Mouse (Mus musculus): ENCODE results near the gene Lrfn2. TPM values are rescaled to one million over a fixed set of nuclear protein-coding genes. Genes with fewer than 3 reads are reported as not detected.

Gene Lrfn2
- total RNA-seq, 2 experiments from 2014 or later: not detected

DNA sequence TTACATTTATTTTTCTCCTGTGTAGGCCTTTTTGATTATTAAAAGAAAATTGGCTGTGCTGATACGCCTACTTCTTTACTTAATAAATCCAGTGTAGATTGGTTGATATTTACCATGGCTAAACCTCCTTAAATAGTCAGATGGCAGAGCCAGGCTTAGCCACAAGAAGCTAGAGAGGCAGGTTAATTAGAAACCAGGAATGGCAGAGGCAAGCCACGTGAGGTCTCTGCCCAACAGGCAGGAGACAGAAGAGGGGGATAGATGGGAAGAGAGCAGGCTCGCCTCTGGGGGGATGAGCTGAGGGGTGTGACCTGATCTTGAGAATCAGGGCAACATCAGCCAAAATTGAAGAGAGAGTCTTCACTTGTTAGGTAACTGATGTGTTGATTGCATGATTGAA, 30.5 kb downstream of the Lrfn2 start:
- ATAC-seq (replicated peaks; ENCODE audit: low FRiP score, poor library complexity, severe bottlenecking): no peak

DNA sequence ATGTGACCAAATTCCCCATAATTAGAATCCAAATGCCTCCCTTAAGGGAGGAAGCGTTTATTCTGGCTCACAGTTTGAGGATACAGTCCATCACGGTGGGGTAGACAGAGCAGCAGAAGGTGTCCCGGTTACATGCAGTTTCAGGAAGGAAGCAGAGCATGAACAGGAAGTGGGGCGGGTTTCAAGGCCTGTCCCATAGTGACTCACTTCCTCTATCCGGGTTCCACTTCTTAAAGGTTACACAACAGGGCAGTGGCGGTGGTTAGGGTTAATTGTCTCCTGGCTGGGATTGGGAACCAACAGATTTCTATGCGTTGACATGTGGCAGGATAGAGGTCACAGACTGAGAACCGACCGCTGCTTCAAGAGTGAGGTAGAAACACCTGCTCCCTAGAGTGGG, 31.6 kb downstream of the Lrfn2 start:
- ATAC-seq (replicated peaks; ENCODE audit: low FRiP score, poor library complexity, severe bottlenecking): no peak

DNA sequence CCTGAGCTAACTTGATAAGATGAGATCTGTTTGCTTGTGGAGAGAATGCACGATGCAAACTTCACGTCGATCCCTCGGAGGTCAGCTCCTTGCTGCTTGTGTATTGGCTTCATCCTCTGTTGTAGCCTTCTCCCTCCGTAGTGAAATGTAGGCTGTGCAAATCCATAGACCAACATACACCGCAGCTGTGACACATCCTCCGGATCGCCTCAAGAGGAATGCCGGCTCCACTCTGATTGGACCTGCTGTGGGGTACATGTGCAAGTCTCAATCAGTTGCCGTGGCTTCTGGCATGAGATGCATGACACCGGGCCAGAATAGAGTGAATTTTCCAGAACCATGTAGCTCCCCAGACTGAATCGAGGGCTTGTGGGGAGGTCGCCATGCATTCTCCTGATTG, 36.1 kb downstream of the Lrfn2 start:
- no peak for ATAC-seq (replicated peaks; ENCODE audit: low FRiP score, poor library complexity, severe bottlenecking)

DNA sequence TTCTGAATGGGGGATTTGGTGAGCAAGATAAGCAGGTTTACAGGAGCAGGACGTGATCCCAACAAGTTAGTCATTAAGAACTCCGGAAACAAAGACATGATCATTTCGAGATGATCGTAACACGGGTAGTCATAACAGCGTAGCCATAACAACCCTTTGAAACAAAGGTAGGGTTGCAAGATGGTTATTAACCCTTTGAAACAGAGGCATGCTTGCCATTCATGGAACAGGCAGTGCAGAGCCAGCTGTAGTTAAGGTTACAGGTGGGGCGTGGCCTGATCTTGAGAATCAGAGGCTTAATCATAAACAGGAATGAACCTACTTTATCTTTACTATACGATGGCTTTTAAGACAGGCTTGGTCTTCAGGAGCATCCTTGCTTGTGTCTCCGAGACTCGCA, 39.1 kb downstream of the Lrfn2 start:
- no peak for ATAC-seq (replicated peaks; ENCODE audit: low FRiP score, poor library complexity, severe bottlenecking)

DNA sequence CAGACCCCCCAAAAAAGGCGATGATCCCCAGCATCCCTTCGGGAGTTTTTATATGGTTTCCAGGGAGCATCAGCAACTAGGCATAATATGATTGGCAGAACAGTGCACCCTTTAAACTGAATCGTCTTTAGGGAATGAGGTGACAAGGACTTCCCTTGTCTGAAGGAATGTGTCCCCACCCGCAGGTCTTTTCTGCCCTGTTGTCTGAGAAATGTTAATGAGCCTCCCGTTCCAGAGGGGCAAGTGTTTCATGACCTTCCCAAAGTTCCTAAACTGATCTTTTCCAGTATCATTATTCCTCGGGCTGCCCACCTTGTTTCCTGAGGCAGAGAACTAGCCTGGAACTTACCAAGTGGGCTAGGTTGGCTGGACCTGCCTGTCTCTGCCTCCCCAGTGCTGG, 40.7 kb downstream of the Lrfn2 start:
- ATAC-seq (replicated peaks; ENCODE audit: low FRiP score, poor library complexity, severe bottlenecking): no peak

DNA sequence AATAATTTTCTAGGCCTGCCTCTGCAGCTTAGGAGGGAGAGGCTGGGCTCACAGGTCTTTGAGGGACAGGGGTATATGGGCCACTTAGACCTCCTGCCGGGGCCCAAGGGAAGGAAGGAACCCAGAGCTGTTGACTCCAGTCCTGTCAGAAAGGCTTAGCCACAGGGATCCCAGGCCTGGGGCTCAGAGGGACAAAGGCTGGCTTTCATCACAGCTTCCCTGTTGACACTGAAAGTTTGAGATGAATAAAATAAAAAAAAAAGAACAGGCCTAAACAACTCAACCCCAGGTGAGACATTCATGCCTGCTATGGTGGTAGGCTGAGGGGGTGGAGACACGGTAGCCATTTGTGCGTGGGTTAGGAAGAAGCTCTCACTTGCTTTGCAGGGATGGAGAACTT, 41.2 kb downstream of the Lrfn2 start:
- no peak for ATAC-seq (replicated peaks; ENCODE audit: low FRiP score, poor library complexity, severe bottlenecking)

DNA sequence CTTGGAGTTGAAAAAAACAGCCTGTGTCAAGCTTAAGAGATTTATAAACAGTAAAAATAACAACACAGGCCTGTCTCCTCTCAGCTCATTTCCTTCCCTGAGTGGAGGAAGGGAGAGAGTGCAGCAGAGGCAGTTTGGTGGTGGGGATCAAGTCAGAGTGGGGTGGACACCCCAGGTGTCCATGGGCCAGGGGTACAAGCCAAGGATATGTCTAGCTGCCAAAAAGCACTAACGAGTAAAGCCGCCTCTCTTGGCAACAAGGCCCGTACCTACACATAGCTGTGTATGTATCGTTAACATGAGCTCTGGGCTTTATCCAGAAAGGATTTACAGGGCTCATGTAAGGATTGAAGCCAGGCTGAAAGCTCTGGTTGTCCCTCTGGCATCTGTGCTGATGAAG, 42.9 kb downstream of the Lrfn2 start:
- ATAC-seq (replicated peaks; ENCODE audit: low FRiP score, poor library complexity, severe bottlenecking): no peak

DNA sequence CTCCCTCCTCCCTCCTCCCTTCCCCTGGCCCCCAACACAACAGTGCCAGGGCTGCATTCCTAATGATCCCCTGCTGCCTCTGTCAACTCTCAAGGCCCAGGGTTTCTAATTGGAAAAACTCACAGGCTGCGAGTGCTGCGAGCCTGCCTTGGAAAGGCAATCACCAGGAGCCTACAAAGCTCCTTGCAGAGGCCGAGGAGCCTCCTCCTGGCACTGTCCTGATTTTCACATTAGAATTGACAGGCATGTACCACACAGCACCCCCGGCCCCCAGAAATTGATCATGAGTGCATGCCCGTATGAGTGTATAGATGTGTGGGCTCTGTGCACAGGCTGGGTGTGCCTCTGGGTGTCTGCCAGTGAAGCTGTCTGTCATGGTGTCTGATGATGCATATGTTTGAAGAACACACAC, 44.4 kb downstream of the Lrfn2 start:
- ATAC-seq (replicated peaks; ENCODE audit: low FRiP score, poor library complexity, severe bottlenecking): no peak

DNA sequence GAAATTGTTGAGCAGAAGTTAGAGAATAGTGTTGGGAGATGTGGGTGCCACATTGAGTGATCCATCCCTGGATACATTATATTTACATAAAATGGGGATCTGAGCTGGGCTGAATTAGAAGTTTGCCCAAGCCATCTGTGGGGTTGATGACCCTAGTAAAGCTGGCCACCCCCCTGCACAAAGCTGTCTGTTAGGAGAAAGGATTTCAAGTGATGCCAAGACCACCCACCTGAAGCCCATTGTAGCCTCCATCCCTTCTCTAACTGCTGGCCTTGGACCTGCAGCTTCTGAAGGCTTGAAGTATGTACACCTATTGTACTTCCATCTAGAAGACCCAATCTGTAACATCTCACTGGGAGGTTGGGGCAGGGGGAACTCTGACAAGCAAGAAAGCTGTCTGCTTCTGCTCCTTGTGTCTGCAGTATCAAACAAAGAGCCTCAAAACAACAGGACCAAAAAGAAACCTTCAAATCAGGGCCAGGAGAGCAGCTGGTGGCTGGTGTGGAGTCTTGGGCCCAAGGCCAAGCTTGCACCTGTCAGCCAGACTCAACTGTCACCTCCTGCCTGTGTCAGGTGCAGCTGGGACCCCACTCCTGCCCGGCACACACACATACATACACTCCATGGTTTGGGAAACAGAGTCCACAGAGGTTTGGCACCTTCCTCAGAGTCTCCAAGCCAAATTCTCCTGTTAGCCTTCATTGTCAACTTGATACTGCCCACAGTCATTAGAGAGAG, 63.2 kb downstream of the Lrfn2 start:
- no peak for ATAC-seq (replicated peaks; ENCODE audit: low FRiP score, poor library complexity, severe bottlenecking)

DNA sequence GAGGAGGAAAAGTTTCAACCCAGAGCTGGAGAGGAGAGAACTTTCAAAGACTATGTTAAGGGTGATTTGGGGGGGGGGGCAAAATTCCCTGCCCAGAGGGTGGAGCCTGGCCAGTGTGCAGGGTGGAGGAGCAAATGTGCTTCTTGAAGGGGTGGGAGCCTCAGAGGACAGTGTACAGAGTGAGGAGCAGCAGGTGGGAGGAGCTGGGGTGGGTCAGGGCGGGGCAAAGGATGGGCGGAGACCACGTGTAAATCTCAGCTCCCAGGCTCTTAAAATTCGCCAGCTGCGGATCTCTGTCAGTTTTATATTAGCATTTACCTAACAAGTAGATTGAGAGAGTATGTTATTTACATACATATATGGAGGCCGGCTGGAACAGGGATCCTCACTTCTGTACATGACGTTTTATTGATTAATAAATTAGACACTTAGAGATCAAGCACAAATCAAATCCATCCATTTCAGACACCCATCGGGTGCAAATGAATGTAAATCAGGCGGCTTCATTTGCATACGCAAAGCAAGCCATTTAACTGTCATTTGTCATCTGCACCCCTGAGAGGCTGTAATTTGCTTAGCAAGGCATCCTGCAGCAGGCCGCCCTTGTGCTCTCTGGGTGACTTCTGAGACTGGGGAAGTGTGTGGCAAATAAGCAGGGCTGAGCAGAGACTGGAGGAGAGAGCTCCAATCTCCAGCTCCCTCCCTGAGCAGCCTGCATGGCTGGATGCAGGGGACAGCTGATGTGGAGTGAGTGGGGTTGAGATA, 67.5 kb downstream of the Lrfn2 start:
- ATAC-seq (replicated peaks; ENCODE audit: low FRiP score, poor library complexity, severe bottlenecking): no peak

DNA sequence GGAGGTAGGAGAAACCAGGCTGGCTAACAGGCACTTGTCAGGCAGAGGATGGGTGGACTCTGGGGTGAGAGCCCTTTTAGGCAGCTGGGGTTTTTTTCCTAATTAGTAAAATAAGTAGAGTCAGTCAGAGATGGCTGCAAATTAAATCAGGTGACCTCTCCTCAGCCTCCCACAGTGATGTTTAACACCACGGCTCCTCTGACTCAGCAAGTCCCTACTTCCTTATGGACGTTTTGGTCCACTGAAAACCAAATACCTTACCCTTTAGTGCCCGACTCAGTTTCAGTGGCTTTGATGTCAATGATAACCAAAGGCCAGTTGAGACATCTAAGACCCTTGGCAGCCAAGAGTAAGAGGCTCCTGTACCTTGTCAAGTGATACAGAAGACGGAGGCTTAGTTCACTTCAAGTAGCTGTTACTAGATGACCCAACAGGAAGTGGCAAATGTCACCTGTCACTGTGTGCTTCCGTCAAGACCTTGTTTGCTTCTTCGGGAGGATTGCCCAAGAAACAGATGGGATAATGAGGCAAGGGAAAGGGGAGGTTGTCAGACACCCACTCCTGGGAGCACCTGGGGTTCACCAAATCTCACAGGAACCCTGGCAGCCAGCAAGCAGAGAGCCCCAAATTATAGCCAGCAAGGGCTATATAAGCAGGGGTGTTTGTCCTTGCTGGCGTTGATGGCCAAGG, 77.3 kb downstream of the Lrfn2 start:
- no peak for ATAC-seq (replicated peaks; ENCODE audit: low FRiP score, poor library complexity, severe bottlenecking)

DNA sequence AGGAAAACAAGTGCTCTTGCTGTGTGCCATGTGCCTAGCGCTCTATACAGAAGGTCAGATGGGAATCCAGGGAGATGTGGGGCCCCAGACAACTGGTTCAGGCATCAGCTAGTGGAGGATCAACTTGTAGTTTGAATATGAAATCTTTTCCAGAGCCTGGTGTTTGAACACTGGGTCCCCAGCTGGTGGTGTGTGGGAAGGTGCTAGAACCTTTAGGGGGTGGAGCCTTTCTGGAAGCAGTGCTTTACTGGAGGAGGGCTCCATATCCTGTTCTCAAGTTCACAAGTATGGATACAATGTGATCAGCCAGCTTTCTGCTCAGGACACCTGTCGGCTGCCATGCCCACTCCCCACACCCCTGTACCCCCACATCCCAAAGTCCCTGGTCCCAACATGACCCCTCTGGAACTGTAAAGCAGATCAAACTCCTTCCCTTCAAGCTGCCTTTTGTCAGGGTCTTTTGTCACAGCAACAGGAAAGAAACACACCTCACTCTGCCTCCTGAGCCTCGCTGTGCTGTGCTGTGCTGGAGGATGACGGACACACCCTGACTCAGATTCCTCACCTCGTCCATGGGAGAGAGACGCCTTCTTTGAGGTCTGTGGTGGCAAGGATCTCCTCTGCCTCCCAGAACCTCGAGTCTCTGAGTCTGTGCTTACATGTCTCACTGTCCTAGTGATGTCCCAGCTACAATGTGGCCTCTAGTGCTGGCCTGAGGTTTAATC, 81.9 kb downstream of the Lrfn2 start:
- ATAC-seq (replicated peaks; ENCODE audit: low FRiP score, poor library complexity, severe bottlenecking): no peak

DNA sequence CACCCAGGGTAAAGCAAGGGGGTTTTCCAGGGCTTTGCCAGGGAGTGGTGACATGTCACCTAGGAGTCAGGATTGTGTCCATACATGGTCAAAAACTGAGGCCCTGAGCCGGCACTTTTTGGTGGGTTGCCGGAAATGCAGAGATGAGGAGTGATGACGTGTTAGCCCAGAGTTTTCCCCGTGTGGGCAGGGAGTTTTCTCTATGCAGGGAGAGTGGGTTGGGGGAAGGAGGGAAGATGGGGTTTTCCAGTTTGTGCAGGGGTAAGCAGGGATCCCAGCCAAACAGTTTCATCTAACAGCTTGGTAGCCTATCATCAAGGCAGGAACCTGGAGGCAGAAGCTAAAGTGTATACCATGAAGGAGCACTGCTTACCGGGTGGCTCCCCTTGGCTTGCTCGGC, 83.2 kb downstream of the Lrfn2 start:
- ATAC-seq (replicated peaks; ENCODE audit: low FRiP score, poor library complexity, severe bottlenecking): no peak

DNA sequence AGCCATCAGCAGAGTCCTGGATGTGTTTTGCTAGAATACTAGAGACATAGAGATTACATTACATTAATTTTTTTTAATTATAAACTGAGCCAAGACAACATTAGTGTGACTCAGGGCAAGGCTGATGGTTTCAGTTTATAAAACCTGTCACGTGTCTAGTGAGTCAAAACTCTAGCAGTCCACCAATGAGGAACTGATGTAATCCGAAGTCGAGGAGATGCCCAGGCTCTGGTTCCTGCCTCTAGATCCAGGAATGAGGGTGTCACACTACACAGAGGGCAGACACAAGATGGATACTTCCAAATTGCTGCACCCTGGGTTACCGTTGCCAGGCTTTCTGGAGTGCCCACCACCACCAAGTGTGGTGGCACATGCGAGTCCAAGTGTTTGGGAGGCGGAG, 84.0 kb downstream of the Lrfn2 start:
- ATAC-seq (replicated peaks; ENCODE audit: low FRiP score, poor library complexity, severe bottlenecking): no peak

DNA sequence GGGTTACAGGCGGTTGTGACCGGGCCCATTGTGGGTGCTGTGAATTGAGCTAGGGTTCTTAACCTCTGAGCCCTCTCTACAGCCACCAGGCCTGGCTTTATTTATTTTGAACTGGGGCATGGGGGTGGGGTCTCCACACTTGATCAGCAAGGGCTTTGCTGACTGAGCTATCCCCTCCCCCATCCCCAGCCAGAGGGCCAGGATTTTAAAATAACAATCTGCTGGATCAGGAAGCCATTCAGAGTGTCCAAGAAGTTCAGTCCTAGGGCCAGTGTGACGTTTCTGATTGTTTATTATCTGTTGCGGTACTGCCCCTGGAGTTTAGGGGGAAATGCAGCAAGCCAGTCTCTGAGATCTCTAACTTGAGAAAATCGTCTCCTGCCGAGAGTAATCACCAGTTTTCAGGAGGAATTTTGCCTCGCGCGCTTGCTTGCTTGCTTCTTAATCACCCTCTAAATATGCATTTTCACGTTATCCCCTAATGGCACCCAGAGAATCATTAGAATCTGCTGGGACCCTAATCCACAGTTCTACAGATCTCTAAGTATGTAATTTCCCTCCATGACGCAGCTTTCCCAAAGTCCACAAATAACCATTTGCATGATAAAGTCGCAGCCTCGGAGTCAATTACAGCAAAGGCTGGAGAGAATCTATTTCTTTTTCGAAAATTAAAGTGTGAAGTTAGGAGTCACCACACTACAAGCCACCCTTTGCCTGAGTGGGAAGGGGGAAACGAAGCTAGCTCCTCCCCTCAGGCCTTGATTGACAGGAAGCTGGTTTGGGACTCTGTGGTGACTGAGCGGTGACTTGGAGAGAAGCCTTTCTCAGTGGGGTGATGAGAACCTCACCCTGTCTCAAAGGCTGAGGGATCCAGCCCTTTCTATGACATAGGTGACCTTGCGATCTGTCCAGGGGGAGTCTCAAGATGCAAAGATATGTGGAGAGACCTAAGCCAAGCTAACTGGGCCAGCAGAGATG, 85.5 kb downstream of the Lrfn2 start:
- ATAC-seq (replicated peaks; ENCODE audit: low FRiP score, poor library complexity, severe bottlenecking): no peak

DNA sequence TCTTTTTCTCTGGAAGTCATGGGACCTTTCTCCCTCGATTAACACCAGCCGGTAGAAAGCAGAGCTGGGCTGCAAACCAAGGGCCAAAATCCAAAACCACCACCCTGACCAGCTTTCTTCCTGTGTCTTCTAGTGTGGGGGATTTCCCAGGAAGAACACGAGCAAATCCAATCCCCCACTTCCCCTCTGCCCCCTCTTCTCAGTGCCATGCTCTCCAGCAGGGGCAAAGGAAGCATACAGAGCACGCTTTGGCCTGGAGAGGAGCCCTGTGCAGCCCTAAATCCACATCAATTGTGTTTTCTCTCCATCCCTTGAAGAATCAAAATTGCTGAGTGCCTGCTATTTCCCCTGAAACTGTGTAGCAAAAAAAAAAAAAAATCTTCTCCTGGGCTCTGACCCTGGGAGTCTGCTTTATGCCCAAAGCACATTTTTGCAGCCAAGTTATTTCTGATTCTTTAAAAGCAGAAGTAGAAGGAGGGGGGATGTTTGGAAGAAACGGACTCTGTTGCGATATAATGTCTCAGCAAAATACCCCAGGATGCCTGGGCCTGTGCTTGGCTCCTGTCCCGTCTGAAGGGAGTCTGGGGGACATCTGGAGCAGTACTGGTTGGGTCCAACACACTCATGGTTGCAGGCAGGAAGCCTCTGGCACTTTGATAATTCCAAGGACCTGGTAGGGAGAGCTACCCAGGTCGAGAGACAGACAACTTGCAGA, 86.8 kb downstream of the Lrfn2 start:
- ATAC-seq (replicated peaks; ENCODE audit: low FRiP score, poor library complexity, severe bottlenecking): no peak

DNA sequence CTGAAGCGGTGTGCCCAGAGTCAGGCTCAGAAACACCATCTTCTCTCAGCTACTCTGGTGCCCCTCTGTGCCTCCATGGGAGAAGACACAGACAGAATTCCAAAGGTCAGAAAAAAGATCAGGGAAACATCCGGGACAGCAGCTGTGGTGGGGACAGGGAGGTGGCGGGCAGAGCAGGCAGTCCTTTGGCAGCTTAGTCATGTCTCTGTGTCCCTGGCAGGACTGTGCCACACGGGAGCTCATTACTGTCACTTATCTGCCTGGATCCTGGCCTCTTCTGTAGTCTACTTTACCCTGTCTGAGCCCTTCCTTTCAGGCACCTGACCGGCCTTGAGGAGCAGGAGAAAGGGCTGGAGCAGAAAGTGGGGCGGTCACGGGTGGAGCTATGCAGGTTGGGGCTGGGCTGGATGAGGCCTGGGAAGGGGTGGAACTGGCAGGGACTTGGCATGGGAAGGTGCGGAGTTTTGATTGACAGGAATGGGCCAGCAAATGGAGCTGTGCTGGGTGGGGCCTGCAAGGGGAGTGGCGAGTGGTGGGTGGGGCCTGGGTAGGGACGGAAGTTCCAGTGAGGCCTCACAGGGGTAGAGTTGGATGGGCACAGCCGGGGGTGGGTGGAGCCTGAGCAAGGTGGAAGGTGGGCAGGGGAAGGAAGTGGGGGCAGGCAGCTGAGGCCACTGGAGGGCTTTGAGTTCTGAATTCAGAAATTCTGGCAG, 97.5 kb downstream of the Lrfn2 start:
- ATAC-seq (replicated peaks; ENCODE audit: low FRiP score, poor library complexity, severe bottlenecking): no peak

DNA sequence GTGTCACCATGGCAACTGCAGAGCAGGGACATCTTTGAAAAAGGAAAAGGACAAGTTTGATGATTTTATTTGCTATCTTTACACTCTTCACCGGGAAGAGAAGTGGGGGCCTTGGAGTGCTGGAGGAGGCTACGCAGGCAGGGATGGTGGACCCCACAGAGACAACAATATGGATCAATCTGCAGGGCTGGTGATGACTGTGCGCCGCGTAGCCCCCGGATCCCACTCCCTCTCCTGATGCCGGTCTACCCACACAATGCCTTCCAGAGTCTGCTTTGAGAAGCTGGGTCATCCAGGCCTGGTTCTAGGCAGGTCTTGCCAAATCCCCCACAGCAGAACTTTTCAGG, 98.1 kb downstream of the Lrfn2 start:
- ATAC-seq (replicated peaks; ENCODE audit: low FRiP score, poor library complexity, severe bottlenecking): no peak

All from erythroid progenitor cell, adult 5-6 weeks (primary cell).